Mouse (Mus musculus): ENCODE results near the gene Slc15a5.

Gene Slc15a5

DNA sequence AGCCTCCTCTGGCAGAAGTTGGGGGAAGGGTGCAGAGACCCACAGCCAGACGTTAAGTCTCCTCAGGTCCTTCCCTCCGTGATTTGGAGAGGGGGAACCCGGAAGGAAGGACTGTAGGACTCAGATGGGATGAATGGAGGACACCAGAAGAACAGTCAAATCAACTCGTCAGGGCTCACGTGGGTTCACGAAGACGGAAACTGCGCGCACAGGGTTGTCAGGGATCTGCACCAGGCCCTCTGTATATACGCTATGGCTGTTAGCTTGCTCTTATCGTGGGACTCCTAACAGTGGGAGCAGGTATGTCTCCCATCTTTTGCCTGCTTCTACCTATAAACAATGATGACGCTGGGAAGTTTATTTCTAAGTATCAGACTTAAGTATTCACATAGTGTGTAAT is 24.8 kb downstream of the Slc15a5 start:
- no peak for DNase-seq

DNA sequence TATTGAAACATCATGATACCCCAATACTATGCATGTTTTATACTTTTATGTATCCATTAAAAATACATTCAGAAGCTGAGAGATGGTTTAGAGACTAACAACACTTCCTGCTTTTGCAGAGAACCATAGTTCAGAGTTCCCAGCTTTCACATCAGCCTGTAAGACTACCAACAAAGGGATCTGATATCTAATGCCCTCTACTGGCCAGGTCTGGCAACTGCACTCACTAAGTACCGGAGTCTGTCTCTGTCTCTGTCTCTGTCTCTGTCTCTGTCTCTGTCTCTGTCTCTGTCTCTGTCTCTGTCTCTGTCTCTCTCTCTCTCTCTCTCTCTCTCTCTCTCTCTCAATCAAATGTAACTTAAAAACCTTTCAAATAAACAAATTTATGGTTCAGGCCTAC is 25.6 kb downstream of the Slc15a5 start:
- DNase-seq = peak; percentile 6

DNA sequence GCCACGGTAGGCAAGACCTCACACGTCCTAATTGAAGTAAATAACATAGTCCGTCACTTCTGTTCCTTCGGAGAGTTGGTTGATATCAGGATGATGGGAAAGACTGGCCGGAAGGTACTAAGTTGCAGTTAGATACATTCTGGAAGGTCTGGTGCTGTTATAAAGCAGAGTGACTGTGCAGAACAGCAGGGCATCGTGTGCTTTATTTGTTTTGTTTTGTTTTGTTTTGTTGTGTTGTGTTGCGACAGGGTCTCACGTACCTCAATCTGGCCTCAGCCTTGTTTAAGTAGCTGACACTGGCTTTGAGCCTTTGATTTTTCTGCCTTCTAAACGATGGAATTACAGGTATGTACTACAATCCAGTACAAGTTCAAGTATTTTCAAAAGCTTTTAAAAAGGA is 26.0 kb downstream of the Slc15a5 start:
- DNase-seq = no peak

DNA sequence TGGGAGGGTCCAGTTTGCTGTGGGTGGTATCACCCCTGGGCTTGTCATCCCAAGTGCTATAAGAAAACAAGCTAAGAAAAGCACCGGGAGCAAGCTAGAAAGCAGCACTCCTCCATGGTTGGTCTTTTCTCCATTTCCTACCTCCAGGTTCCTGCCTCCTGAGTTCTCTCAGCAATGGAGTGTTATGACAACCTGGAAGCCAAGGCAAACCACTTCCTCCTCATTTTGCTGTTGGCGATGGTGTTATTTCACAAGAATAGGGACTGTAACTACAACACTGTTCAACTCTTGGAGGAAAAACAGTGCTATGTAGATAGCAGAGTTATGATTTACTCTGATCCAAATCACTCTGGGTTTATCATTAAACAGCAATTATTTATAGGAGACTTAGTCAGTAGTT is 34.4 kb downstream of the Slc15a5 start:
- DNase-seq = no peak

DNA sequence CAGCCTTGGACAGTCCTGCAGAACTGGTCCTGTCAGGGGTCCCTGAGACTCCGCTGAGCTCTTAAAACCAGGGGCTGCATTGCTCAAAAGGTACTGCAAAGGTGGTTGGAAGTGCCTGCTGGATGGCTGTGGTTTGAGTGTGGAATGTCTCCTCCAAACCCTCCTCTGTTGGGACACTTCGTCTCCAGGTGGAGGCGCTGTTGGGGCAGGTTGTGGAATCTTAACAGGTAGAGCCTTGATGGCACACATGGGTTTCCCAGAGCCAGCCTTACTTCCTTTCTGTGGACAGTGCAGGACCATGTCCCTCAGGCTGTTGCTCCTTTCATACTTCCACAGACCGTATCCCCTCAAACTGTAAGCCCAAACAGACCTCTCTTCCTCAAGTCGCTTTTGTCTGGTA is 36.8 kb downstream of the Slc15a5 start:
- DNase-seq = no peak

DNA sequence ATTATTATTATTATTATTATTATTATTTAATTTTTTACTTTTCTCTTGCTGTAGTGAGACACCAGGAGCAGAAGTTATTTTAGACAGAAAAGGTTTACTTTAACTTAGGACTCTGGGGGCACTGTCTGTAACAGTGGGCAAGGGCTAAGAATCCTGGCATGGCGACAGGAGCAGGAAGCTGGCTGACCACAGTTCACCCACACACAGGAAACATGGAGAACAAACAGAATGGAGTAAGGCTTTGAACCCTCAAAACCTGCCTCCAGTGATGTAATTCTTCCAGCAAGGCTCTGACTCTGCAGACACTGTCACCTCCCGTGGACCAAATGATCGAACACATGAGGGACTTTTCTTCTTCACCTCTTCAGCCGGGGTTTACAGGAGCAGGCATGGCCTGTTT is 37.9 kb downstream of the Slc15a5 start:
- DNase-seq = no peak

DNA sequence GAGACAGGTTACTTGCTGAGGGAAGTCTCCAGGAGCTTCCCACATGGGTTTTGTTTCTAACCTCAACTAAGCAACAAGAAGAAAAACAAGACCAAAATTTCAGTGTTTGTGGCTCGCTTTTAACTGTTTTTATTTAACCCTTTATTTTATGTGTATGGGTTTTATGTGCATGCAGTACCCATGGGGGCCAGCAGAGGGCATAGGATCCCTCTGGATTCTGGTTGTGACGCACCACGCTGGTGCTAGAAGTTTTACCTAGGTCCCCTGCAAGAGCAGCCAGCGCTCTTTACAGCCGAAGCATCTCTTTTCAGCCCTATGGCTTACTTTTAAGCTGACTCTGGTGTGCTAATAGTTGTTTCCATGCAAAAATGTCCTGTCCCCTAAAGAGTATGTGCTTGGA is 42.1 kb downstream of the Slc15a5 start:
- DNase-seq = no peak

DNA sequence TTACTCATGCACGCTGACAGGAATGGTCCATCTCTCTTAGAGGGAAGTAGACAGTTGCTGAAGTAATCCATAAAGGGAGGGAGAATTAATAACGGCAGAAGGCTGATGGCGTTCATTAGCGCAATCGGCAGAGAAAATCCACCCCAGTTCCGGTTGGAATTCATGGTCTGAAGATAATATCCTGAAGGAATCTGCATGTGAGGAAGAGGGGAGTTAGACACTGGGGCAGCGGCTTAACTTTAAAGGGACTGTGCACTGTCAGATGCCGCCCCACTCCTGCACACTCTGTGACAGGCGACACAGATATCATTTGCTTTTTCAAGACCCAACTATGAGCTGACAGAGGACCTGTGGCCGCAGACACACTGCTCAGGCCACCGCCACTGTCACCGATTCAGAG is 42.8 kb downstream of the Slc15a5 start:
- no peak for DNase-seq

DNA sequence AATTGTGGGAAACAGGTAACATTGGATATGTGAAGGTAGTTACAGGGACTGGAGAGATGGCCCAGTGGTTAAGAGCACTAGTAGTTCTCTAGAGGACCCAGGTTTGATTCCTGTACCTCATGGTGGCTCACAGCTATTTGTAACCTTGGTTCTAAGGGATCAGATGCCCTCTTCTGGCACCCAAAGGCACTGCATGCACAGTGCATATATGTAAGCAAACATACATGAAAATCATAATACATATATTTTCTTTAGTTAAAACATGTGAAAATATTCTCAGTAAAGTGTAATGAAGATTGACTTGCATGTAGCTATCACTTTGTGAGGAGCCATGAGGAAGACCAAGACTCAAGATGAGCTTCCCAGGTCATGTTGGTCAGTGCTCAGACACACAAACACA is 62.8 kb downstream of the Slc15a5 start:
- no peak for DNase-seq

DNA sequence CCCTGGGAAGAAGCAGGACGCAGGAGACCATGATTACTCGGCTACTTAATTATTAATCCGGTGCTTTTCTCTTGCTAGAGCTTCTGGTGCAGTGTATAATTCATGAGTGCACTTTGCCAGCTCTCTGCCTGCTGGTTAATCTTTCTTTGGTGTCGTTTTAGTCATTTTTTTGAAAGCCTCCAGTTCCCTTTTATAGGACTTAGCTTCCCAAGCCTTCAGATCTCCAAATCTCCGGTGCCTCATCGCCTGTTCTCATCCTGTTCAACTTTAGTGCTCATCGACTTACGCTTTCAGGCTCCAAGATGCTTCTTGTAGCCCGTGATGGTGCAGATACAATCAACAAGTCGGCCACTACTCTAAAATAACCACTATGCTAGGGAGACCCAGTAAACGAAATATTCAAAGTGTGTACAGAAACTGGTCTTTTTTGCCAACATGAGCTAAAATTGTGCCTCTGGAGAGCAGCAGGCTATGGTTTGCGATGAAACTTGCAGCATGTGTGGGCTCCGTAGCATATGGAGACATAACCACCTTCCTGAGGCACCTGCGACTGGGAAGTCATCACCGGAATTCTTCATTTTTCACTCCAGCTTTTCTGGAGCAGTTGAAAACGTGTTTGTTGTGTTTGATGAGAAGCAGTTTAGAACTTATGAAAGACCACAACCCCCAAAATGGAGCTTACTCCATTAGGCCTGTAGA is 64.6 kb downstream of the Slc15a5 start:
- no peak for DNase-seq

DNA sequence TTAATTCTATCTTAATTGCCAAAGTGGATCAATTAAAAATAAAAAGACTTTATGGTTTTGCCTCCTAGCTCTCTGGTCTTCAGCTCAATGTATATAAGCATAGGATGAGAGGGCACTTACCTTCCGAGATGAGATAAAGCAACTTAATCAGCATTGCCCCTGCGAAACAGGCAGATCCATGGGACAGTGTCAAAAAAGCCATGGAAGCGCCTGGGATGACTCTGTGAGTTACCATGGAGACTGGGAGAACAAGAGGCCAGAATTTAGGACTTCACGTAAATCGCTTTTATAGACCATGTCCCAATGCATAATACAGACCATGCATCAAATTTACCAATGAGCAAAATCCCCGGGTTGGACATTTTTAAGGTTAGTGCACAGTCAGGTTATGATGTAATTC is 67.8 kb downstream of the Slc15a5 start:
- DNase-seq = no peak

DNA sequence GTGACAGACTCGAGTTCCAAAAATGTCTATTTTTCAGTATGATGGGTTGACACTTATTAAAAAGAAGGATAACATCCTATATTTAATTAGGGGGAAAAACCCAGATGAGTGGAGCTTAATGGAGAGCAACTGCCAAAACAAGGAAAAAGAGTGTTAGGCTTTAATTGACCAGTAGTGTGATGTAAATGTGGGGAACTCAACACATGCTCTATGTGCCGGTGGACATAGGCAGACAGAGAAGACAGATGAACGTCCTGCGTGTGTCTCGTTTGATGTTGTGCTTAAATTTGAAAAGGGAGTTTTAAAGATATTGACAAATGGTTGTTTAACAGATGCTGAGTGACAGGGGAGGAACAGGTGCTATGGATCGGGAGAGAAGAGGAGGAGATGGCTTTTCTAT is 72.0 kb downstream of the Slc15a5 start:
- no peak for DNase-seq

DNA sequence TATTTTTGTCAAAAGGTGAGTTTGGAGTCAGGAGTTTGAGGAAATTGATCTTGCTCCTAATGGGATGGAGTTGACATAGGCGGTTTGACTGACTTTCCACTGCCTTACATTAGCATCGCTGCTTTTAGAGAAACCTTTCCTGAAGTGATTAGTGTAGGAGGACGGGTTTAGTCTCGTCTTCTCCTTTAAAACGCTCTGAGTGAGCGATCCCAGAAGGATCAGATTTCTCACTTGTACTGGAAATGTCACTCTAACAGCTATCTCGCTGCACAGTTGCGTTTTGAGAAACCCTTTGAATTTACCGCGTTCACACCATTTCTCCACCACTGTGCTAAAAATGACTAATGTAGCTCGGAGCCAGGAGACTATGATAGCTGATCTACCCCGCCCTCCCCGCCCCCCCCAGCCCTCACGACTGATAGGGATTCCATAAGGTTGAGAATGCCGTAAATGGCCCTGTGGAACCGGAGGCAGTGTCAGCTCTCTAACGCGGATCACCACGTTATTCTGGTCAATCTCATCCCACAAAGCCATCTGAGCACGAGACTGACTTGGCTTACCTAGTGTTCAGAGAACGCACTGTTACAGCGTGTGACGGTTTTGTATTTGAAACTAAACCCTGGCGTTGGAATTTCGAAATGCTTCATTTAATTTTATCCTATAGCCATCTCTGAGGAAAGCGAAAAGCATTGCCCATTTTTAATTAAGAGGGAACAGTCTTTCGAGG is 73.0 kb downstream of the Slc15a5 start:
- DNase-seq = no peak

DNA sequence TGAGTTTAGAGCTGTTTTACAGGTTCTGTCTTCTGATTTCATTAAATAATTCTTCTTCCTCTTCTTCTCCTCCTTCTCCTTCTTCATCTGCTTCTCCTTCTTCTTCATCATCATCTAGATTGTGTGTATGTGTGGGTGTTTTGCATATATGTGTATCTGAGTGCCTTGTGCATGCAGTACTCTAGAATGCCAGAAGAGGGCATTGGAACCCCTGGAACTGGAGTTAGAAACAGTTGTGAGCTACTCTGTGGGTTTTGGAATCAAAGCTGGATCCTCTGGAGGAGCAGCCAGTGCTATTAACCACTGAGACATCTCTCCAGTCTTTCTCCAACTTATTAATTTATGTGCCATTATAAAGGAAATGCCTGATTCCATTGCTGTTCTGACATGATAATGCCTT is 89.9 kb downstream of the Slc15a5 start:
- DNase-seq = no peak

DNA sequence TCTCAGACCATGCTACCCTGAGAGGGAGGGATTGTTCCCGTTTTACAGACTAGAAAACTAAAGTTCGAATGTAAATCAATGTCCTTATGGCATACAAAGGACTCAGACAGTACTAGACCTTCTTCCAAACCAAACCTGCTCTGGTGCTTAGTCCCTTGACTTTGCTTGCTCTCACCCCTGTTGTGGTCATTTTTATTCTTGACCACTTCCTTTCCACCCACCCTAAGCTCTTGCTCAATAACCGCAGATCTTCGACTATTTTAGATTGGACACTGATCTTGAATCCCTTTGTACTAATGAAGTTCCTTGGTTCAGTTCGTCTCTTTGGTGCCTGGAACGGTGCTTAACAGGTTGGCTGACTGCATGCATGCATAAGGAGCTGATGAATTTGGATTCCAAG is 94.5 kb downstream of the Slc15a5 start:
- no peak for DNase-seq

DNA sequence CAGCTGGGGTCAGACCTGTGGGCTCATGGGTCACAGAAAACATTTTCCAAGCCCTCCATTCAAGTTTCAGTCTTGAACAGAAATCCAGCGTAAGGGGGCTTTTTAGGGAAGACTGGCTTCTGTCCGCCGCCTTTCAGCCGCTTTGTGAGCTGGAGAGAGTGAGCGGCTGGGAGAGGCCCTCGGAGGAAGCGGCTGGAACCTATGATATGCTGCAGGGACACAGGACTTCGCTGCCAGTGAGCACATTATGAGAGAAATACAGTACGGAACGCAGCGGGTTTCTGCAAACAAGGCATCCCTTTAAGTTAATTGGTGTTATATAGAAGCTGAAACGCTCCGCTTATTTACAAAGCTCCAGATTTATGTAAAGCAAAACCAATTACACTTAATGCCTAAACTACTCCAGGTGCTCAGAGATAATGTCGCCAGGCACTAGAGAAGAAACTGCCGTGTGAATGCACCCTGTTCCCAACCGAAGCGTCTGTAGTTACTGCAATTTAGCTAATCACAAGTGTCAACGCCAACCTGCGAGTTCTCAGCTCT is 97.5 kb downstream of the Slc15a5 start:
- no peak for DNase-seq

DNA sequence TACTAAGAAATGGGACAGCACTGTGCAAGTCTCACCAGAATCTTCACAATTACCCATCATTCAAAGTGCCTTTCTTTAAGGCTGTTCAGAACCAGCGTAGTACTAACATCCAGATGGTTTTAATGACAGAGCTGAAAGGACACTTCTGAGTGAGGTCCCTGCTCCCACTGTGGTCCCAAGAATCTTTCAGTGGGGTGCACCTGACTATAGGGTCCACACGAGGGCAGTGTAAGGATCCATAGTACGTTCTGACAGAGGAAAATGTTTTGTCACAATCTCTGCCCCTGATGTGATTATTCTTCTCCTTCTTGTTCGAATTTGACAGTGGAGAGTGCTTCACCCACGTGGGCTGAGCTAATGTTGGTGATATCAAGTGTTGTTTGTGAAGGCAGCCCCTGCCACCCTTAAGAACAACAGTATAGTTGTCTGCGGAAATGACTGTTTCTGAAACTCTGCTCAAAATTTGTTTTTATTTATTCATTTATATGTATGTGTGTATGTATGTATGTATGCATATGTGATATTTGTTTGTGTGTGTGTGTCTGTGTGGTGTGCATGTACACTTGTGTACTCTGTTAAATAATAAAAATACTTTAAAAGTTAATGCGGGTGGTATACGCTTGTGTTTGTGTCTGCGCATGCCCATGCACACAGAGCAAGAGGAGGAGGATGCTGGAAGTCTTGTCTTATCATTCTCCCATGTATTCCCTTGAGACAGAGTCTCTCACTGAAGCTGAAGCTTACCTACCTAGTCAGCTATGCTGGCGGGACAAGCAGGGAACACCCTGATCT is 98.6 kb downstream of the Slc15a5 start:
- no peak for DNase-seq

DNA sequence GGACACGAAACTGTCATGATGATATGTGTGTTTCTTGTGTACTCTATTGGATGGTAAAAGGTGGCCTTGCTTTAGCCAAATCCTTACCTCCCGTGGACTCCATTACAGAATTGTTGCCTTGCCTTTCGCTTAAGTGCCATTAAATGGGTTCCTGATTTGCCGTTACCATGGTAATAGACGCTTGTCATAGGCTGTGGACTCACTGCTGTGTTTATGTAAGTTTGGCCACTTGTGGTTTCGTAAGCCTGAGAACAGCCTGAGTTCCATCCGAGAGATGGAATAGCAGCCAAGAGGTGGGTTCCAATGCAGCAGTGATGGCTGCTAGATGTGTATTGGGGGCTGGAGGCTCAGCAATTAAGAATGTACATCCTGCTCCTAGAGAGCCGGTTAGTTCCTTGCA is 99.3 kb downstream of the Slc15a5 start:
- DNase-seq = no peak

DNA sequence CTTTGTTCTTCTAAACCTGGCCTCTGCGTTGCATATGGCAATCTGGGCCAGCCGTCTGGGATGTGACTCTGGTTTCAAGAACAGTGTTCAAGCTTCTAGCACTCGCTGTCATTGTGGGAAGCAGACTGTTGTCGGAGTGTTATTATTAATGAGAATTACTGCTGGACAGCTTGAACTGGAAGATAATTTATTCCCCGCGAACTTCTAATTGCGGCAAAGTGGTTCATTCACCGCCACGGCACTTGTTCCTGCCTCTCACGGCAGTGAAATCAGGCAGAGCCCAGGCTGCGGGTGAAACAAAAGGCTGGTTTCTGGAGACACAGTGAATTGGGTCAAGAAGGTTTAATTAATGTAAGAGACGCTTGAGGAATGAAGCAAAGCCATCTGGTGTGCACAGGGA is 99.9 kb downstream of the Slc15a5 start:
- no peak for DNase-seq

DNA sequence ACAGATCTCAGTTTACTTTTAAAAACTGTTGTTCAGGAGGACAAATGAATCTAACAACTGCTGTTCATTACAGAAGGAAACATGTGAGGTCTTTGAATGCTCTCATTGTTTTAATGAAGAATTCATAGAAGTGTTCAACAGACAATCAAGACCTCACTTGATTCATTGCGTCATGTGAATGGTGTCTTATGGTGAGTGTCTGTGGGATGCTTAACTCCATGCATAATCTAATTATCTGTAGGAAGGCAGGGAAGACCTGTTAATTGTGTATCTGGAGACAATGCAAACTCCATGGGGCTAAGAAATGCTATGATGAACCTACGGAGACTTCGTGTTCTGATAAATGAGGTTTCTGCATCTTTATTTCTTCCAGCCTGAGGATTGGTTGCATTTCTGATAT is 103.7 kb downstream of the Slc15a5 start:
- DNase-seq = no peak

DNA sequence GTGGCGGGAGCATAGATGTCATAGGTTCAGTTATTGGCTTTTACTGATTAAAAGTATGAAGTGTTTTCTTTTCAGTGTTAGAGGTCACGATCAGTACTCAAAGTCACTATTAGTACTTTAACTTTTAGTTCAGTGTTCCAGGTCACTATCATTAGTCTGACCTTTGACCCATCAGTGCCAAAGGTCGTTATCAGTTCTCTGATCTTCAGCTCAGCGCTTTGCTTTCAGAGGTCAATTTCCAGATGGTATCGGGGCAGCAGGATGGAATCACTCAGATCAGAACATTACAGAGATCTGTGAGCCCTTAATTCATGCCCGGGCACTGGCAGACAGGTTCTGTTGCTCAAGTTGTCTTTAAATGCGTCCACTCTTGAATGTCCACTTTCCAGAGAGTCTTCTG is 116.0 kb downstream of the Slc15a5 start:
- no peak for DNase-seq

DNA sequence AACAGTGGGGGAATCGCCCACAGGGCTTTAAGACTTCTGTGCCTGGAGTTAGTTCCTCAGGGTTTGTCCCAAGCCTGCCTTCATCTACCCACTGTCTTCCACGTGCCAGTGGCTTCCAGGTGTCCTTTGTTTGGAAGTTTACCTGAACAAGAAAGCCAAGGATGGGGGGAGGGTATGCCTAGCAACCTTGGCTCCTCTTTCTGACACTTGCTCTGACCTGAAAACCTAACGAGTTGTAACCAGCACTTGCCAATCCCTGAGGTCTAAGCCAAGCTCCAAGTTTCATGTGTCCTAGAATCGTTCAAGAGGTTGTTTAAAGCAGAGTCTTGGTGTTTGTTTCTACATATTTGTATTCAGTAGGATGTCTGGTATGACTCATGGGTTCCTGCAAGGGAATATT is 116.9 kb downstream of the Slc15a5 start:
- DNase-seq = no peak

DNA sequence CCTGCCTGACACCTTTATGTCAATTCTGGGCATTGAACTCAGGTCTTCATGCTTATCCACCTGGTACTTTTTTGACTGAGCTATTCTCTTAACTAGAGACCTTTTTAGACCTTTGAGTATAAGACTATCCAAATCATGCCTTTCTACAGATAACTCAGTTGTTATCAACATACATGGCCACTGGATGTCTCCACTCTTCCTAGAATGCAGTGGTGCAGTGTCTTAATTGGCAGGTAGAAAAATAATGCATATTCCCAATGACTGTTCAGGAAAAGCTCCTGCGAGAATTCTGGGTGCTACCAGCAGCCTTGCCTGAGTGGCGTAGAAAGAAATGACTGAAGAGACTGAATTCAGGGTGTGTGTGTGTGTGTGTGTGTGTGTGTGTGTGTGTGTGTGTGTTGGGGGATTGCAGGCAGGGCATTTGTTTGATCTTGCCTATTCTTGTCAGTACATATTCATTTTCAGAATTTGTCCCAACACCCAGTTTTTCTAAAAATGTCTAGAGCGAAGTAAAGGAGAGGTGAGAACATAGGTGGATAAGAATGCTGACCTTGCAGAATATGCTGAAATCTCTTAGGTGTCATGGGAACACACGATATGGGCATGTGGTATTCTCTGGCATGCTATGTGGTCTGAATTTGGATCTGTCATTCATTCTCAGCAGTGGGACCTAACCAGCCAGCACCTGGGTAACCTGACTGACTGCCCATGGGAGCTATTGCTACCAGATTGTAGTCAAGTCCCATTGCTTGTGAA is 119.5 kb downstream of the Slc15a5 start:
- no peak for DNase-seq

Data from cerebellum, adult 9-10 months (tissue).